In the genomic region with DNA sequence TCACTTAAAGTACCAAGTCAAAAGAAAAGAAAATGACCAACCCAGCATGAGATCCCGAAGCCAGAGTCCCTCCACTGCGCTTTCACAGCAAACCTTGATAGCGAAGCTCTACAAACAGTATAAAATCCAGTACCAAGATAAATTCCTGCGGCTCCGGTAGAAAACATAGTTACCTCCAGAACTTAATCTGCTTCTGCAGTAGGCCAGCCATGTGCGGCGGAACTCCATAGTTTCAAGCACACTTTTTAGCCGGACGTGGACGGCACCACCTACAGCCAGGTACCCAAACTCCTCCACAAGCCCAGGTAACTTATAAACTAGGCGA, we compare ENCODE assay signal across 7 mouse cellular contexts. TPM values are rescaled to one million over a fixed set of nuclear protein-coding genes. Genes with fewer than 3 reads are reported as not detected.
DNase-seq lines count a peak whose midpoint lies in the region; ATAC-seq and TF ChIP-seq lines count a peak whose summit lies in the region.

No protein-coding gene starts in this region.

- ATAC-seq in forebrain, embryonic 14.5 days: no peak
- no peak for ATAC-seq in limb, embryonic 14.5 days (ENCODE audit: low FRiP score, low read depth)
- 0 out of 2 replicates have a peak, but pooled peaks have one; percentile 14 for ATAC-seq in stomach, embryonic 16.5 days (ENCODE audit: insufficient read depth, low FRiP score)

- H3K9ac ChIP-seq in forebrain, embryonic 14.5 days (ENCODE audit: low read length): peak overlapping the region; percentile 94
- peak overlapping the region; percentile 93 for H3K9ac ChIP-seq in limb, embryonic 14.5 days (ENCODE audit: low read depth, low read length, severe bottlenecking)
- peak overlapping the region; percentile 96 for H3K9ac ChIP-seq in stomach, embryonic 16.5 days (ENCODE audit: low read length)

- H3K9me3 ChIP-seq in forebrain, embryonic 14.5 days (replicated peaks; ENCODE audit: control insufficient read depth, low read length): no peaks in the 10 kb centered on the region
- H3K9me3 ChIP-seq in limb, embryonic 14.5 days (ENCODE audit: control insufficient read depth, low read length): no peaks in the 10 kb centered on the region
- no peaks in the 10 kb centered on the region for H3K9me3 ChIP-seq in stomach, embryonic 16.5 days (replicated peaks; ENCODE audit: control insufficient read depth, low read length)

- peak overlapping the region; percentile 90 for H3K4me3 ChIP-seq in spleen, adult 2 months (ENCODE audit: extremely low read depth, insufficient read depth, insufficient read length)
- peak overlapping the region; percentile 98 for H3K4me3 ChIP-seq in forebrain, embryonic 14.5 days (ENCODE audit: low read depth, low read length)
- H3K4me3 ChIP-seq in limb, embryonic 14.5 days (replicated peaks; ENCODE audit: low read length): peak overlapping the region; percentile 88
- H3K4me3 ChIP-seq in stomach, embryonic 16.5 days (replicated peaks; ENCODE audit: low read length): peak overlapping the region; percentile 85

- no peaks in the 10 kb centered on the region for H3K27me3 ChIP-seq in spleen, adult 2 months (ENCODE audit: control insufficient read depth, insufficient read depth, low read length)
- no peaks in the 10 kb centered on the region for H3K27me3 ChIP-seq in forebrain, embryonic 14.5 days (replicated peaks; ENCODE audit: control insufficient read depth, insufficient read depth, low read length)
- no peaks in the 10 kb centered on the region for H3K27me3 ChIP-seq in limb, embryonic 14.5 days (ENCODE audit: control insufficient read depth, insufficient read depth, low read length)
- no peaks in the 10 kb centered on the region for H3K27me3 ChIP-seq in stomach, embryonic 16.5 days (ENCODE audit: control insufficient read depth, insufficient read depth, low read length)

- H3K27ac ChIP-seq in spleen, adult 2 months (ENCODE audit: insufficient read depth, low read length): peak overlapping the region; percentile 72; the same call in 1 of the 2 replicates
- no peak overlapping the region for H3K27ac ChIP-seq in forebrain, embryonic 14.5 days (ENCODE audit: low read depth, low read length)
- no peak overlapping the region for H3K27ac ChIP-seq in limb, embryonic 14.5 days (replicated peaks; ENCODE audit: low read depth, low read length)
- H3K27ac ChIP-seq in stomach, embryonic 16.5 days (ENCODE audit: low read length): peak overlapping the region; percentile 88; the same call in 1 of the 2 replicates

- H3K4me1 ChIP-seq in spleen, adult 2 months (ENCODE audit: control insufficient read depth, insufficient read depth, insufficient read length): peaks cover 18% of the 10 kb centered on the region; the same call in 1 of the 2 replicates
- H3K4me1 ChIP-seq in forebrain, embryonic 14.5 days (ENCODE audit: control insufficient read depth, insufficient read depth, low read length): peaks cover 24% of the 10 kb centered on the region
- H3K4me1 ChIP-seq in limb, embryonic 14.5 days (ENCODE audit: control insufficient read depth, insufficient read depth, low read length): peaks cover 19% of the 10 kb centered on the region
- H3K4me1 ChIP-seq in stomach, embryonic 16.5 days (ENCODE audit: control insufficient read depth, insufficient read depth, low read length): peaks cover 33% of the 10 kb centered on the region

- no peaks in the 10 kb centered on the region for H3K36me3 ChIP-seq in spleen, adult 2 months (ENCODE audit: control insufficient read depth, insufficient read depth, low read length)
- no peaks in the 10 kb centered on the region for H3K36me3 ChIP-seq in forebrain, embryonic 14.5 days (ENCODE audit: control insufficient read depth, insufficient read depth, low read length)
- H3K36me3 ChIP-seq in limb, embryonic 14.5 days (ENCODE audit: control insufficient read depth, insufficient read depth, low read length): no peaks in the 10 kb centered on the region
- no peaks in the 10 kb centered on the region for H3K36me3 ChIP-seq in stomach, embryonic 16.5 days (ENCODE audit: control insufficient read depth, insufficient read depth, low read length)

- H3K4me2 ChIP-seq in forebrain, embryonic 14.5 days (ENCODE audit: low read length): peak overlapping the region; percentile 98
- peak overlapping the region; percentile 93 for H3K4me2 ChIP-seq in limb, embryonic 14.5 days (replicated peaks; ENCODE audit: low read depth, low read length, severe bottlenecking)
- H3K4me2 ChIP-seq in stomach, embryonic 16.5 days (ENCODE audit: low read depth, low read length): peak overlapping the region; percentile 89

- 2% methylated on average over 11 of the region's 11 CpGs for WGBS in spleen, adult 2 months
- WGBS in forebrain, embryonic 14.5 days: under 1% methylated on average over 11 of the region's 11 CpGs
- WGBS in limb, embryonic 14.5 days: 1% methylated on average over 11 of the region's 11 CpGs
- WGBS in stomach, embryonic 16.5 days: under 1% methylated on average over 11 of the region's 11 CpGs

- intact Hi-C loops in left cerebral cortex, postnatal 36 days (cut with DNase I): no loop called here

- DNase-seq in spleen, adult 2 months (ENCODE audit: low read depth in 1 of 2, low spot score in 2 of 2): no peak
- DNase-seq in spleen, postnatal 4 days (ENCODE audit: low spot score in 2 of 2): no peak
- no peak for DNase-seq in forebrain, embryonic 14.5 days (ENCODE audit: low spot score)
- no peak for DNase-seq in limb, embryonic 14.5 days (ENCODE audit: low spot score)
- no peak for DNase-seq in left cerebral cortex, postnatal 36 days (ENCODE audit: low spot score in 2 of 2)
- no peak for DNase-seq in urinary bladder, postnatal 36 days (ENCODE audit: low spot score in 2 of 2)

- no peak for TF ChIP-seq CTCF in spleen, adult 2 months (IDR thresholded peaks at IDR 0.05; ENCODE audit: extremely low read depth, insufficient read depth, insufficient read length, insufficient replicate concordance)

- TF ChIP-seq POLR2A in spleen, adult 2 months (IDR thresholded peaks at IDR 0.05; ENCODE audit: low read depth, low read length): no peak
- TF ChIP-seq POLR2A in limb, embryonic 14.5 days (IDR thresholded peaks at IDR 0.05; ENCODE audit: borderline replicate concordance, extremely low read depth, insufficient read depth, insufficient read length): no peak

RNA-seq across cellular contexts. Expression of gene Usp7, which starts 54.8 kb away (rescaled TPM):
- polyA plus RNA-seq in spleen, adult 2 months (2012; rRNA removed): 22.2 and 26.3 TPM in 2 replicates
- 42.1 and 42.7 TPM in 2 replicates for polyA plus RNA-seq in forebrain, embryonic 14.5 days (2014; fragmentation: Nextera tagmentation; extraction: Ambion mirVana)
- 84.7 and 104 TPM in 2 replicates for polyA plus RNA-seq in limb, embryonic 14.5 days (2012; rRNA removed)
- polyA plus RNA-seq in limb, embryonic 14.5 days (2014; fragmentation: Nextera tagmentation; extraction: Ambion mirVana): 47.1 and 51.0 TPM in 2 replicates
- polyA plus RNA-seq in stomach, embryonic 16.5 days (2015; fragmentation: Nextera tagmentation; extraction: Ambion mirVana): 24.4 and 28.6 TPM in 2 replicates
- 100 to 1,000 TPM; 134 to 175 TPM for total RNA-seq in left cerebral cortex, postnatal 36 days (2021)

RNA-seq across cellular contexts. Expression of gene Gm5767, which starts 56.7 kb away (rescaled TPM):
- not detected in 2 replicates for polyA plus RNA-seq in spleen, adult 2 months (2012; rRNA removed)
- not detected in 2 replicates for polyA plus RNA-seq in forebrain, embryonic 14.5 days (2014; fragmentation: Nextera tagmentation; extraction: Ambion mirVana)
- polyA plus RNA-seq in limb, embryonic 14.5 days (2012; rRNA removed): not detected in 2 replicates
- polyA plus RNA-seq in limb, embryonic 14.5 days (2014; fragmentation: Nextera tagmentation; extraction: Ambion mirVana): 0.33 TPM in 1 of 2 replicates, not detected in the other
- not detected in 2 replicates for polyA plus RNA-seq in stomach, embryonic 16.5 days (2015; fragmentation: Nextera tagmentation; extraction: Ambion mirVana)
- not detected for total RNA-seq in left cerebral cortex, postnatal 36 days (2021)

Comparison
In these comparisons a context has a peak if more than half of its experiments do, and no peak if none do; other contexts are left out.
1. H3K27ac ChIP-seq: peak in spleen, adult 2 months (single experiment) and stomach, embryonic 16.5 days (single experiment); none in forebrain, embryonic 14.5 days (single experiment) and limb, embryonic 14.5 days (single experiment).
2. Peak in every context shown above with its lines, with median percentiles within 50 percentile points of each other: H3K4me3 ChIP-seq, H3K4me2 ChIP-seq and H3K9ac ChIP-seq.